Mouse (Mus musculus) left cerebral cortex, postnatal 14 days (tissue): ENCODE data around the gene Grxcr1. TPM values are rescaled to one million over a fixed set of nuclear protein-coding genes. Genes with fewer than 3 reads are reported as not detected.

Experiments
- total RNA-seq, 2 experiments: library from RNA; stranded (reverse); gene quantifications; 2 replicates each; pipeline ENCODE4 v1.2.3; 2021

Gene Grxcr1
- total RNA-seq, 2 experiments from 2014 or later: not detected

Other genes with a start within 250 kb of the Grxcr1 start
- gene Atp8a1, start 184.4 kb upstream of the Grxcr1 start, total RNA-seq: 100 to 1,000 TPM; 158 to 162 TPM
- not detected for gene Gm5108, start 90.2 kb upstream of the Grxcr1 start, total RNA-seq
- not detected for gene Gm21905, start 85.4 kb upstream of the Grxcr1 start, total RNA-seq